Mouse (Mus musculus): ENCODE measurements around the gene Ncoa7.
"Not testable (repeated sequence)": the region's sequence is repeated elsewhere in the genome, so short reads cannot be mapped to it uniquely, and the experiment has no call there.

Ncoa7 gene

GRCm38 (mm10) chr10:30674825-30675224, 128.3 kb downstream of the Ncoa7 start:
- DNase-seq (ENCODE audit: low spot score in 2 of 2): no peak

- no peak for DNase-seq (ENCODE audit: low spot score in 2 of 2)
Measured at GRCm38 (mm10) chr10:30666580-30666979, 136.5 kb downstream of the Ncoa7 start.

- DNase-seq (ENCODE audit: low spot score in 2 of 2): no peak
Measured at GRCm38 (mm10) chr10:30660564-30661328, 142.4 kb downstream of the Ncoa7 start.

GRCm38 (mm10) chr10:30655655-30656054, 147.5 kb downstream of the Ncoa7 start:
- no peak for DNase-seq (ENCODE audit: low spot score in 2 of 2)

GRCm38 (mm10) chr10:30647681-30648080, 155.4 kb downstream of the Ncoa7 start:
- no peak for DNase-seq (ENCODE audit: low spot score in 2 of 2)

- DNase-seq (ENCODE audit: low spot score in 2 of 2): no peak
Measured at GRCm38 (mm10) chr10:30638216-30638615, 164.9 kb downstream of the Ncoa7 start.

GRCm38 (mm10) chr10:30636474-30637154, 166.5 kb downstream of the Ncoa7 start:
- DNase-seq (ENCODE audit: low spot score in 2 of 2): not testable (repeated sequence)

- no peak for DNase-seq (ENCODE audit: low spot score in 2 of 2)
Measured at GRCm38 (mm10) chr10:30632718-30633117, 170.4 kb downstream of the Ncoa7 start.

- no peak for DNase-seq (ENCODE audit: low spot score in 2 of 2)
Measured at GRCm38 (mm10) chr10:30629977-30630376, 173.1 kb downstream of the Ncoa7 start.

- DNase-seq (ENCODE audit: low spot score in 2 of 2): no peak
Measured at GRCm38 (mm10) chr10:30629513-30629912, 173.6 kb downstream of the Ncoa7 start, which contains the start of gene Hint3. Gene Hint3, minus strand, starts transcription at chr10:30629632.

- not testable (repeated sequence) for DNase-seq (ENCODE audit: low spot score in 2 of 2)
Measured at GRCm38 (mm10) chr10:30628444-30628843, 174.7 kb downstream of the Ncoa7 start.

GRCm38 (mm10) chr10:30627548-30627947, 175.6 kb downstream of the Ncoa7 start:
- no peak for DNase-seq (ENCODE audit: low spot score in 2 of 2)

GRCm38 (mm10) chr10:30624161-30625019, 178.7 kb downstream of the Ncoa7 start:
- DNase-seq (ENCODE audit: low spot score in 2 of 2): no peak

- DNase-seq (ENCODE audit: low spot score in 2 of 2): no peak
Measured at GRCm38 (mm10) chr10:30622928-30623327, 180.2 kb downstream of the Ncoa7 start.

GRCm38 (mm10) chr10:30618918-30619210, 184.3 kb downstream of the Ncoa7 start:
- DNase-seq (ENCODE audit: low spot score in 2 of 2): no peak

- DNase-seq (ENCODE audit: low spot score in 2 of 2): peak; percentile 94 to 97
Measured at GRCm38 (mm10) chr10:30618091-30618917, 184.8 kb downstream of the Ncoa7 start.

- DNase-seq (ENCODE audit: low spot score in 2 of 2): no peak
Measured at GRCm38 (mm10) chr10:30613039-30613438, 190.1 kb downstream of the Ncoa7 start.

GRCm38 (mm10) chr10:30609614-30610013, 193.5 kb downstream of the Ncoa7 start:
- no peak for DNase-seq (ENCODE audit: low spot score in 2 of 2)

- DNase-seq (ENCODE audit: low spot score in 2 of 2): no peak
Measured at GRCm38 (mm10) chr10:30608109-30608508, 195.0 kb downstream of the Ncoa7 start.

GRCm38 (mm10) chr10:30600542-30600966, 202.6 kb downstream of the Ncoa7 start, which contains the start of gene Trmt11:
Gene Trmt11, minus strand, starts transcription at chr10:30600749.
- peak; percentile 74 to 87 for DNase-seq (ENCODE audit: low spot score in 2 of 2)

- DNase-seq (ENCODE audit: low spot score in 2 of 2): no peak
Measured at GRCm38 (mm10) chr10:30600094-30600534, 203.0 kb downstream of the Ncoa7 start.

All from cerebellum, postnatal 4 days (tissue).